Mouse (Mus musculus): ENCODE measurements around the gene Nelfe. TPM values are rescaled to one million over a fixed set of nuclear protein-coding genes. Genes with fewer than 3 reads are reported as not detected.
A peak's percentile ranks its signal among the peaks of the same experiment; 100 is the strongest.
"Not testable (repeated sequence)": the region's sequence is repeated elsewhere in the genome, so short reads cannot be mapped to it uniquely, and the experiment has no call there.

The Nelfe gene
- 94.9 and 97.1 TPM in 2 replicates for polyA plus RNA-seq (2015; fragmentation: Nextera tagmentation; extraction: Ambion mirVana)

GRCm38 (mm10) chr17:34849722-34850516 is at the start of gene Nelfe, which contains the start of gene Skiv2l:
Nelfe (plus strand) TSS chr17:34850391.
Skiv2l (minus strand) TSS chr17:34850210.
- WGBS: under 1% methylated on average over 61 of the region's 65 CpGs
- peaks cover 55% of the 10 kb centered on the region for H3K36me3 ChIP-seq
- H3K4me1 ChIP-seq: peaks cover 29% of the 10 kb centered on the region
- peak within 1 kb of the TSS; percentile 87 for H3K9ac ChIP-seq (replicated peaks)
- no peaks in the 10 kb centered on the region for H3K9me3 ChIP-seq
- peak; percentile 98 for ATAC-seq (replicated peaks)
- peak within 1 kb of the TSS; percentile 97 for H3K4me2 ChIP-seq (replicated peaks)
- H3K27ac ChIP-seq (replicated peaks): peak within 1 kb of the TSS; percentile 55; the same call in 1 of the 2 replicates
- H3K4me3 ChIP-seq: peak within 1 kb of the TSS; percentile 88
- H3K27me3 ChIP-seq: no peaks in the 10 kb centered on the region

GRCm38 (mm10) chr17:34800781-34801305 is 49.3 kb upstream of the Nelfe start:
- H3K9ac ChIP-seq (replicated peaks); H3K9me3 ChIP-seq; H3K27ac ChIP-seq (replicated peaks); H3K4me2 ChIP-seq (replicated peaks); H3K36me3 ChIP-seq; H3K4me3 ChIP-seq; H3K4me1 ChIP-seq; H3K27me3 ChIP-seq; ATAC-seq (replicated peaks): not testable (repeated sequence)
- WGBS: 94% methylated on average over 16 of the region's 16 CpGs

GRCm38 (mm10) chr17:34802756-34803155 is 47.4 kb upstream of the Nelfe start:
- H3K4me1 ChIP-seq; H3K4me3 ChIP-seq; H3K27me3 ChIP-seq; H3K9ac ChIP-seq (replicated peaks); H3K36me3 ChIP-seq; H3K27ac ChIP-seq (replicated peaks); ATAC-seq (replicated peaks); H3K4me2 ChIP-seq (replicated peaks); H3K9me3 ChIP-seq: not testable (repeated sequence)
- 94% methylated on average over 9 of the region's 9 CpGs for WGBS

GRCm38 (mm10) chr17:34803367-34803766 is 46.8 kb upstream of the Nelfe start:
- H3K9me3 ChIP-seq; H3K27ac ChIP-seq (replicated peaks); H3K4me2 ChIP-seq (replicated peaks); H3K4me3 ChIP-seq; H3K27me3 ChIP-seq; H3K9ac ChIP-seq (replicated peaks); H3K4me1 ChIP-seq; H3K36me3 ChIP-seq; ATAC-seq (replicated peaks): not testable (repeated sequence)
- 96% methylated on average over 6 of the region's 6 CpGs for WGBS

GRCm38 (mm10) chr17:34804301-34804700 is 45.9 kb upstream of the Nelfe start, which contains the start of gene Cyp21a1:
Cyp21a1 (minus strand) TSS chr17:34804561.
- not testable (repeated sequence) for H3K4me1 ChIP-seq; H3K36me3 ChIP-seq; H3K27me3 ChIP-seq; H3K9me3 ChIP-seq; H3K9ac ChIP-seq (replicated peaks); H3K4me3 ChIP-seq; H3K4me2 ChIP-seq (replicated peaks); ATAC-seq (replicated peaks); H3K27ac ChIP-seq (replicated peaks)
- 86% methylated on average over 5 of the region's 6 CpGs for whole genome bisulfite sequencing

GRCm38 (mm10) chr17:34804871-34805562 is 45.2 kb upstream of the Nelfe start:
- Histone ChIP-seq H3K27ac (replicated peaks) (no peak overlapping the region), H3K36me3 (no peaks in the 10 kb centered on the region), H3K4me3 (no peak overlapping the region), H3K4me1 (no peaks in the 10 kb centered on the region), H3K9me3 (no peaks in the 10 kb centered on the region), H3K4me2 (replicated peaks) (no peak overlapping the region), H3K27me3 (no peaks in the 10 kb centered on the region), H3K9ac (replicated peaks) (no peak overlapping the region)
- WGBS: 67% methylated on average over 6 of the region's 6 CpGs
- ATAC-seq (replicated peaks): no peak

GRCm38 (mm10) chr17:34807176-34807575 is 43.0 kb upstream of the Nelfe start:
- H3K27me3 ChIP-seq: no peaks in the 10 kb centered on the region
- no peak for ATAC-seq (replicated peaks)
- 64% methylated on average over 3 of the region's 3 CpGs for WGBS
- no peaks in the 10 kb centered on the region for H3K9me3 ChIP-seq
- no peaks in the 10 kb centered on the region for H3K36me3 ChIP-seq
- H3K4me3 ChIP-seq: no peak overlapping the region
- H3K9ac ChIP-seq (replicated peaks): no peak overlapping the region
- no peak overlapping the region for H3K4me2 ChIP-seq (replicated peaks)
- no peak overlapping the region for H3K27ac ChIP-seq (replicated peaks)
- H3K4me1 ChIP-seq: no peaks in the 10 kb centered on the region

- H3K4me2 ChIP-seq (replicated peaks): no peak overlapping the region
- 83% methylated on average over 6 of the region's 6 CpGs for WGBS
- H3K9ac ChIP-seq (replicated peaks): no peak overlapping the region
- no peak overlapping the region for H3K27ac ChIP-seq (replicated peaks)
- H3K9me3 ChIP-seq: no peaks in the 10 kb centered on the region
- ATAC-seq (replicated peaks): no peak
- no peaks in the 10 kb centered on the region for H3K36me3 ChIP-seq
- no peak overlapping the region for H3K4me3 ChIP-seq
- no peaks in the 10 kb centered on the region for H3K27me3 ChIP-seq
- H3K4me1 ChIP-seq: no peaks in the 10 kb centered on the region
Observed at GRCm38 (mm10) chr17:34808599-34809205, 41.5 kb upstream of the Nelfe start.

- ATAC-seq (replicated peaks); H3K27me3 ChIP-seq; H3K9me3 ChIP-seq; H3K4me3 ChIP-seq; H3K4me1 ChIP-seq; H3K36me3 ChIP-seq; H3K4me2 ChIP-seq (replicated peaks); H3K27ac ChIP-seq (replicated peaks); H3K9ac ChIP-seq (replicated peaks): not testable (repeated sequence)
- 81% methylated on average over 5 of the region's 5 CpGs for WGBS
Observed at GRCm38 (mm10) chr17:34810411-34810810, 39.8 kb upstream of the Nelfe start.

GRCm38 (mm10) chr17:34810811-34811210 is 39.4 kb upstream of the Nelfe start:
- not testable (repeated sequence) for ATAC-seq (replicated peaks); H3K27me3 ChIP-seq; H3K36me3 ChIP-seq; H3K4me3 ChIP-seq; H3K9me3 ChIP-seq; H3K27ac ChIP-seq (replicated peaks); H3K4me2 ChIP-seq (replicated peaks); H3K4me1 ChIP-seq; H3K9ac ChIP-seq (replicated peaks)
- 88% methylated on average over 8 of the region's 8 CpGs for WGBS

GRCm38 (mm10) chr17:34811275-34811674 is 38.9 kb upstream of the Nelfe start:
- no peak for ATAC-seq (replicated peaks)
- WGBS: 80% methylated on average over 15 of the region's 15 CpGs
- H3K9me3 ChIP-seq: no peaks in the 10 kb centered on the region
- no peak overlapping the region for H3K4me3 ChIP-seq
- H3K27me3 ChIP-seq: no peaks in the 10 kb centered on the region
- H3K4me1 ChIP-seq: no peaks in the 10 kb centered on the region
- H3K4me2 ChIP-seq (replicated peaks): no peak overlapping the region
- no peaks in the 10 kb centered on the region for H3K36me3 ChIP-seq
- H3K9ac ChIP-seq (replicated peaks): no peak overlapping the region
- no peak overlapping the region for H3K27ac ChIP-seq (replicated peaks)

- ATAC-seq (replicated peaks): not testable (repeated sequence)
Observed at GRCm38 (mm10) chr17:34813747-34814146, 36.4 kb upstream of the Nelfe start.

More at GRCm38 (mm10) chr17:34813747-34814146, 36.4 kb upstream of the Nelfe start:
- H3K27ac ChIP-seq (replicated peaks); H3K4me2 ChIP-seq (replicated peaks); H3K4me3 ChIP-seq; H3K27me3 ChIP-seq; H3K9ac ChIP-seq (replicated peaks); H3K4me1 ChIP-seq; H3K36me3 ChIP-seq; H3K9me3 ChIP-seq: not testable (repeated sequence)
- WGBS: 67% methylated on average over 12 of the region's 12 CpGs
